Mouse (Mus musculus) 3134 (cell line): ENCODE data around the gene Dclre1b.
A peak's percentile ranks its signal among the peaks of the same experiment; 100 is the strongest.
"Not testable (repeated sequence)": the region's sequence is repeated elsewhere in the genome, so short reads cannot be mapped to it uniquely, and the experiment has no call there.

Experiments
- DNase-seq: peaks from one replicate; pipeline ENCODE4 v3.0.0-alpha.2; 2011; ENCODE audit warnings: low spot score; ENCODE audit not compliant: insufficient read length; ENCODE audit errors: extremely low read depth

The Dclre1b gene

GRCm38 (mm10) chr3:103808891-103809798 lies at the start of gene Dclre1b, which contains the start of the genes Ap4b1 and Gm43064:
Dclre1b (minus strand) TSS chr3:103809444.
Ap4b1 (plus strand) TSS chr3:103809520.
Gm43064 (plus strand) TSS chr3:103809573.
- DNase-seq: peak; percentile 94

DNA sequence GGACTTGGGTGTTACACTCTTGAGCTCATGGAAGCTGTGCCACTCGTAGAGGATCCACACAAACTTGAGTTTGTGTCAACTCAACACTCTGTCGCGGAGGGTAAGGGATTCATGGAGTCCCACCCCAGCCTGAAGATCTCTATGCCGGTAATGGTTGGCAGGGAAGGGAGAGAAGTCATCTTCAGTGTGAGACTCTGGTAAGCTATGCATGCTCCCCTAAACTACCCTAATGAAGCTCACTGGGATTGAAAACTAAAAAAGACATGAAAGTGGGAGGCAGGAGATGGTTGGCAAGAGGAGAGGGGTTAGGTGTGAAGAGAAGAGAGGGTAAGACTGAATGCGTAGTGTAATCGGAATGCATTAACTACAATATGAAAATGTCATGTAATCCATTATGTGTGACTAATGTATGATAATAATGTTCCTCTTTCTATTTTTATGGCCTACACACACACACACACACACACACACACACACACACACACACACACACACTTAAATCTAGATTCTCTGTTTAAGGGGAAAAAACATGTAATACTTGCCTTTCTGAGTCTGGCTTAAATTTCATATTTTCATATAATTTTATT lies 48.8 kb upstream of the Dclre1b start:
- no peak for DNase-seq

DNA sequence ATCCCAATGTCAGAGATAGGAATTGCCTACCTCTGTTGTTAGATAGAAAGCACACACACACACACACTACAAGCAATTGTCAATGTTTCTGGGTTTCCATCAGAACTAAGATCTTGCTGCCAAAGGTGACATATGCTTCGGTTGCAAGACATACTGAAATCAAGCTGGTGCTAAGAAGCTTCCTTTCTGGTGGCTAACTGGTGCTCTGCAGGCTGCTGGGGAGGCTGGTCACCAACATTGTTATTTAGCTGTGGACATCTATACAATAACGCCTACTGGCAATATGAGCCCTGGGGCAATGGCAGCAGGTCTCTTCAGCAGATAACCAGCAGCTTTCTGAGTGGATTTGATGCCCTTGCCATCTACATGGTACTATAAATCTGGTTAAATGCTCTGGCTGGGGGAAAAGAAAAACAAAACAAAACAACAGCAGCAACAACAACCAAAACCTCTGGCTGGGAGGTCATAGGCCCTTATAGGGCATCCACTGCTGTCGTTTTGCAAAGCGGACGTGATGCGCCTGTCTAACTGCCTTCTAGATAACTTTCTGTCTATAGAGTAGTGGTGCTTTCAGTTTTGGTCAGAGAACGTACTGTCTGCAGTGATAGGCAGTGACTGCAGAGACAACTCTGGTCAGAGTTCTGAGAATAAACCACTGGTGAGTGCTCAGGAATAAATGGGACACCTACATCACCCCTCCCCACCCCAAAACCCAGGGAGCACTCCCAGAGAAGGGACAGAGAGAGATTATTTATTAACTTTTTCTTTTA lies 48.0 kb upstream of the Dclre1b start:
- DNase-seq: no peak

- peak; percentile 56 for DNase-seq
Observed at GRCm38 (mm10) chr3:103853804-103854203, 44.6 kb upstream of the Dclre1b start.

- DNase-seq: peak; percentile 50
Observed at GRCm38 (mm10) chr3:103852565-103853299, 43.5 kb upstream of the Dclre1b start.

- DNase-seq: no peak
Observed at GRCm38 (mm10) chr3:103851882-103852281, 42.6 kb upstream of the Dclre1b start.

GRCm38 (mm10) chr3:103851481-103851880 lies 42.2 kb upstream of the Dclre1b start:
- DNase-seq: no peak

DNA sequence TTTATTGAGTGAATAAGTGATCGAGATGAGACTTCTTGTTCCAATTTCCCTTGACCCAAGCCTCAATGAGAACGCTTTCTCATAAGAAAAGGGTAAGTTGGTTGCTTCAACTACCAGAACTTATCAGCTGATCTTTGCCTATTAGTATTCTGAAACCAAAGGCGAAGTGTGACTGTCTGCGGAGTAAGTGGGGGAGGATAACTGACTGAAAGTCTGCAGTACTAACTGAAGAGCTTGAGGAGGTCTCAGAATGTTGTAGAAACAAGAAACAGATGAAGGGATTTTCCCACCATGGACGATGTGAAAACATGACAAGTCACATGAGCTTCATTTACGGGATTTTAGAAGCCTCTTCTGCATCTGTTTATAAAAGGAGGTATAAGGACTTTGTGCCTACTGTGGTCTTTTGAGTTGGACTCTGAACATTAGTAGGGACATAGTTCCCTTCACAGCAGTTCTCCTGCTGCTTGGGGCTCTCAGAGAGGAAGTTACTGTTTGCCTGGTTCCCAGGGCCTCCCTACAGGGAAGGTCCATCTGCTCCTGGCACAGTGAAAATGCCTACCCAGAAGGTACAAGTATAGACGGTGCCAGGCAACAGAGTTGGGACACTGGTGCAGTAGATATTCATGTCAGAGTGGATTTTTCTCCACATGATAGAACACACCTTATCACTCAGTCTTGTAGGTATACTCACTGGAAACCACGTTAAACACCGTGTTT lies 41.6 kb upstream of the Dclre1b start:
- no peak for DNase-seq

- not testable (repeated sequence) for DNase-seq
Observed at GRCm38 (mm10) chr3:103840946-103841345, 31.7 kb upstream of the Dclre1b start.

DNA sequence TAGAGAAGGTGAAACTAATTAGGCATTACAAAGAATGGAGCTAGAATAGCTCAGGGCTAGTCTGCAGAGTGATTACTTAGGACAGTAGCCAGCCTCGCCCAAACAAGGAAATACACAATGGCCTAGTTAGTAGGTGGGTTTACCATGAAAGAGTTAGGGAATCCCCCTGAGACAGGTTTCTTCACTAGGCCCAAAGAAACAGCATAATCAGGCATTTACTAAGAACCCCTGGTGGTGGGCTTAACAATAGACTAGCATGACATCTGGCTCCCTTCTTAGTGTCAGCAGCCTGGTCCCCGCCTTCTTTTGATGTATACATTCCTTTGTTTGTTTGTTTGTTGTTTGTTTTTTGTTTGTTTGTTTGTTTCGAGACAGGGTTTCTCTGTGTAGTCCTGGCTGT lies 31.0 kb upstream of the Dclre1b start:
- DNase-seq: not testable (repeated sequence)

- DNase-seq: no peak
Observed at GRCm38 (mm10) chr3:103839711-103840110, 30.5 kb upstream of the Dclre1b start.

DNA sequence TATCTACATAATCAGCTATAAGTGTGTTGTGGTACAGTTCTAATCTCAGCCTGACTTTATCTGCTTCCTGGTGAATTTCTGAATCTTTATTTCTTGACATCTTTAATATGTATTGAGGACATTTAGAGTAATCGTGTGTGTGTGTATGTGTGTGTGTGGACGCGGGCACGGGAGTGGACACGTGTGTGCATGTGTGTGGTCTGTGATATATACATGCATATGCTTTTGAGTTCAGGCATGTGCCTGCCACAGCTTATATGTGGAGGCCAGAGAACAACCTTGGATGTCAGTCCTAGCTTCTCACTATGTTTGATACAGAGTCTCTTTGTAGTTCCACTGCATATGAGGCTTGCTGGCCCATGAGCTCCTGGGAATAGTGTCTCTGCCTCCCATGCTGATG lies 27.2 kb upstream of the Dclre1b start:
- DNase-seq: no peak

GRCm38 (mm10) chr3:103835951-103836310 lies 26.7 kb upstream of the Dclre1b start:
- no peak for DNase-seq

- DNase-seq: no peak
Observed at GRCm38 (mm10) chr3:103835272-103835950, 26.2 kb upstream of the Dclre1b start.

- DNase-seq: no peak
Observed at GRCm38 (mm10) chr3:103834001-103834400, 24.8 kb upstream of the Dclre1b start.

DNA sequence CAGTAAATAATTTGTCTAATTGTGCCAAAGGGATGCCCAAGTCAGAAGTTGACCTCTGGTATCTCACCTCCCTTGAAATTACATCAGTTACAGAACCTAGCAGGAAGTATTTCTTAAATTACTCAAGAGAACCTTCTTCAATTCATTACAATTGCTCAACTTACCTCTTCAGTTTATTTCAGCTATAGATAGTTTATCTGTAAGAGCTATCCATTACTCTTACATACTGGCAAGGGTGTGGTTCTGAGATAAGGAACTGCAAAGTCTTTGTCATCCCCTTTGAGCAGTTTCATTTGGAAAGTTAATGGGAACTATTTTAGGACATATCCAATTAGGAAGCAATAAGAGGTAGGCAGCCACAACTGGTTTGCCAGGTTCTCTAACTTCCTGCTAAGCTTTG lies 23.2 kb upstream of the Dclre1b start, which contains the start of gene Bcl2l15:
Gene Bcl2l15 (plus strand): TSS at position 176 of the 400 bp plus-strand sequence.
- no peak for DNase-seq

GRCm38 (mm10) chr3:103831146-103831545 lies 21.9 kb upstream of the Dclre1b start:
- DNase-seq: no peak

DNA sequence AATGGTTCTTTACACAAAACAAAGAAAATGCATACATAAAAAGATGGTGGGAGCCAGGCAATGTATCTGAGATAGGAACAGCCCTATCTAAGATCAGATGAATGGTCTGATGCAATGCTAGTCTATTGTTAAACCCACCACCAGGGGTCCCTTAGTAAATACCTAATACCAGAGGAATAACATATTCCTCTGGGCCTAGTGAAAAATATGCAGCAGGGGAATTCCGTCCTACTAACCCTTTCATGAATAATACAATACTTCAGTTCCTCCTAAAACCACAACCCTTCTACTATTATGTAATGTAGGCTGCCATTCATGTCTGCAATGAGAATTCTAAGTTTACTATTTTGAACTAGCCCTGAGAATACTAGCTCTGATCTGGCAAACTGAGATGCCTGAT lies 21.4 kb upstream of the Dclre1b start:
- DNase-seq: not testable (repeated sequence)

GRCm38 (mm10) chr3:103829036-103829435 lies 19.8 kb upstream of the Dclre1b start:
- no peak for DNase-seq
